ENCODE assay signal across 23 mouse cellular contexts in genomic region chr10:27123763-27124162, GRCm38 (mm10).
DNase-seq lines count a peak whose midpoint lies in the region; ATAC-seq and TF ChIP-seq lines count a peak whose summit lies in the region.
"Had no signal": no experiment of that assay in that cellular context is flagged by ENCODE, and none has a peak within 500 bp of the region (broad histone marks: within the 10 kb centered on the region; RNA-seq: fewer than 3 reads in every experiment).

No protein-coding gene starts in this region.

- peak; percentile 61 for ATAC-seq in frontal cortex, adult (ENCODE audit: low TSS enrichment)
- 0 out of 2 replicates have a peak, but pooled peaks have one; percentile 31 for ATAC-seq in lung, embryonic 16.5 days (ENCODE audit: low read depth)
- ATAC-seq in kidney, embryonic 16.5 days (ENCODE audit: low FRiP score, low TSS enrichment) = no peak
- ATAC-seq: hindbrain, embryonic 16.5 days; liver, postnatal 0 days had no signal

- TF ChIP-seq CTCF in brain, embryonic 14.5 days (IDR thresholded peaks at IDR 0.05; ENCODE audit: borderline replicate concordance, extremely low read depth, insufficient read depth, insufficient read length) = no peak

- no peak for TF ChIP-seq POLR2A in brain, embryonic 14.5 days (IDR thresholded peaks at IDR 0.05; ENCODE audit: borderline replicate concordance, extremely low read depth, insufficient read depth, insufficient read length, poor library complexity, severe bottlenecking)

- H3K9ac ChIP-seq in lung, embryonic 16.5 days (ENCODE audit: low read length) = no peak overlapping the region
- H3K9ac ChIP-seq in kidney, embryonic 16.5 days (replicated peaks; ENCODE audit: low read length) = no peak overlapping the region
- H3K9ac ChIP-seq: heart, embryonic 15.5 days; liver, postnatal 0 days had no signal

- no peak overlapping the region for H3K4me2 ChIP-seq in lung, embryonic 16.5 days (ENCODE audit: low read depth, low read length)
- no peak overlapping the region for H3K4me2 ChIP-seq in kidney, embryonic 16.5 days (replicated peaks; ENCODE audit: low read depth, low read length)
- H3K4me2 ChIP-seq: heart, embryonic 15.5 days had no signal

- H3K27ac ChIP-seq in lung, embryonic 16.5 days (ENCODE audit: low read length) = no peak overlapping the region
- no peak overlapping the region for H3K27ac ChIP-seq in kidney, embryonic 16.5 days (ENCODE audit: low read length)
- H3K27ac ChIP-seq: heart, adult 2 months; heart, embryonic 15.5 days; layer of hippocampus, adult 2 months had no signal

- DNase-seq in frontal cortex, postnatal 25 days (ENCODE audit: low spot score in 2 of 2) = no peak
- DNase-seq in lung, postnatal 14 days = no peak
- peak; percentile 76 for DNase-seq in NIH3T3 (ENCODE audit: low read depth)
- peak; percentile 40 for DNase-seq in brain, embryonic 14.5 days (ENCODE audit: low read depth)
- DNase-seq: adrenal gland, adult 8-10 months; cerebellum, adult 11 months; cerebellum, postnatal 25 days; gastrocnemius, postnatal 10 days; heart, adult 2 months; heart, postnatal 4 days; kidney, adult 11 months; kidney, postnatal 14 days; layer of hippocampus, postnatal 36 days; liver, postnatal 0 days; midbrain, embryonic 14.5 days; thymus, adult 2 months had no signal

- no peaks in the 10 kb centered on the region for H3K36me3 ChIP-seq in lung, embryonic 16.5 days (ENCODE audit: control insufficient read depth, insufficient read depth, low read length)
- no peaks in the 10 kb centered on the region for H3K36me3 ChIP-seq in kidney, embryonic 16.5 days (ENCODE audit: insufficient read depth, low read length)
- H3K36me3 ChIP-seq: heart, embryonic 15.5 days had no signal

- no peaks in the 10 kb centered on the region for H3K4me1 ChIP-seq in lung, embryonic 16.5 days (replicated peaks; ENCODE audit: control insufficient read depth, insufficient read depth, low read length)
- H3K4me1 ChIP-seq in kidney, embryonic 16.5 days (ENCODE audit: insufficient read depth, low read length) = no peaks in the 10 kb centered on the region

- no peaks in the 10 kb centered on the region for H3K9me3 ChIP-seq in lung, embryonic 16.5 days (ENCODE audit: control insufficient read depth, low read length)
- no peaks in the 10 kb centered on the region for H3K9me3 ChIP-seq in kidney, embryonic 16.5 days (ENCODE audit: low read length)
- H3K9me3 ChIP-seq: heart, embryonic 15.5 days had no signal

- no peak overlapping the region for H3K4me3 ChIP-seq in lung, embryonic 16.5 days (ENCODE audit: low read length)
- no peak overlapping the region for H3K4me3 ChIP-seq in kidney, embryonic 16.5 days (ENCODE audit: low read length)
- H3K4me3 ChIP-seq: heart, adult 2 months; heart, embryonic 15.5 days; layer of hippocampus, adult 2 months; myocyte had no signal

- WGBS in lung, embryonic 16.5 days = 49% methylated on average over 5 of the region's 5 CpGs
- 83% methylated on average over 5 of the region's 5 CpGs for WGBS in kidney, embryonic 16.5 days

- no peaks in the 10 kb centered on the region for H3K27me3 ChIP-seq in lung, embryonic 16.5 days (ENCODE audit: control insufficient read depth, insufficient read depth, low read depth, low read length)
- H3K27me3 ChIP-seq in kidney, embryonic 16.5 days (ENCODE audit: insufficient read depth, low read length) = no peaks in the 10 kb centered on the region
- H3K27me3 ChIP-seq: heart, embryonic 15.5 days had no signal

Comparison
In these comparisons a context has a peak if more than half of its experiments do, and no peak if none do; other contexts are left out.
1. DNase-seq: peak in NIH3T3 (single experiment) and brain, embryonic 14.5 days (single experiment); none in frontal cortex, postnatal 25 days (0 of 2) and lung, postnatal 14 days (single experiment).